In genomic region chr6:136172801-136173190, GRCm38 (mm10) we compare ENCODE assay signal across 10 mouse cellular contexts. TPM values are rescaled to one million over a fixed set of nuclear protein-coding genes. Genes with fewer than 3 reads are reported as not detected.
DNase-seq lines count a peak whose midpoint lies in the region; ATAC-seq and TF ChIP-seq lines count a peak whose summit lies in the region.
"Had no signal": no experiment of that assay in that cellular context is flagged by ENCODE, and none has a peak within 500 bp of the region (broad histone marks: within the 10 kb centered on the region; RNA-seq: fewer than 3 reads in every experiment).

No protein-coding gene starts in this region.

- H3K27me3 ChIP-seq in heart, embryonic 11.5 days (ENCODE audit: control insufficient read depth, insufficient read depth, low read length), result peaks cover 43% of the 10 kb centered on the region
- peaks cover 46% of the 10 kb centered on the region for H3K27me3 ChIP-seq in E14TG2a.4 (ENCODE audit: insufficient read depth, low read length)
- H3K27me3 ChIP-seq in embryonic facial prominence, embryonic 15.5 days, result peaks cover 38% of the 10 kb centered on the region
- peaks cover 26% of the 10 kb centered on the region for H3K27me3 ChIP-seq in limb, embryonic 14.5 days (ENCODE audit: control insufficient read depth, insufficient read depth, low read length)

- no peaks in the 10 kb centered on the region for H3K36me3 ChIP-seq in heart, embryonic 11.5 days (ENCODE audit: control insufficient read depth, insufficient read depth, low read length)
- no peaks in the 10 kb centered on the region for H3K36me3 ChIP-seq in E14TG2a.4 (ENCODE audit: insufficient read depth, low read length)
- no peaks in the 10 kb centered on the region for H3K36me3 ChIP-seq in embryonic facial prominence, embryonic 15.5 days
- H3K36me3 ChIP-seq in limb, embryonic 14.5 days (ENCODE audit: control insufficient read depth, insufficient read depth, low read length), result no peaks in the 10 kb centered on the region

- ATAC-seq in heart, embryonic 11.5 days (replicated peaks; ENCODE audit: insufficient number of reproducible peaks, low FRiP score, low TSS enrichment), result no peak; the same call in 1 of the 2 replicates
- ATAC-seq in embryonic facial prominence, embryonic 15.5 days (ENCODE audit: insufficient number of reproducible peaks, low FRiP score, low TSS enrichment, low read depth), result no peak
- 0 out of 2 replicates have a peak, but pooled peaks have one; percentile 11 for ATAC-seq in limb, embryonic 14.5 days (ENCODE audit: low FRiP score, low read depth)
- ATAC-seq in monocyte, adult 5-6 weeks (replicated peaks; ENCODE audit: insufficient number of reproducible peaks, low FRiP score, low TSS enrichment, poor library complexity, severe bottlenecking), result no peak
- ATAC-seq: CD4-positive, CD25-positive, alpha-beta regulatory T cell, adult 4 months had no signal

- no peak for DNase-seq in heart, postnatal 25 days (ENCODE audit: low spot score)
- DNase-seq in limb, embryonic 14.5 days (ENCODE audit: low spot score), result no peak
- no peak for DNase-seq in testis, postnatal 14 days (ENCODE audit: low spot score)
- DNase-seq in spleen, postnatal 36 days (ENCODE audit: low spot score in 2 of 2), result no peak

- peaks cover 8% of the 10 kb centered on the region; the same call in 1 of the 2 replicates for H3K4me1 ChIP-seq in heart, embryonic 11.5 days (ENCODE audit: control insufficient read depth, insufficient read depth, low read length)
- peaks cover 18% of the 10 kb centered on the region for H3K4me1 ChIP-seq in E14TG2a.4 (replicated peaks; ENCODE audit: low read depth, low read length)
- peaks cover 18% of the 10 kb centered on the region for H3K4me1 ChIP-seq in embryonic facial prominence, embryonic 15.5 days
- H3K4me1 ChIP-seq in limb, embryonic 14.5 days (ENCODE audit: control insufficient read depth, insufficient read depth, low read length), result peaks cover 8% of the 10 kb centered on the region

- H3K9me3 ChIP-seq in heart, embryonic 11.5 days (replicated peaks; ENCODE audit: control insufficient read depth, low read length), result no peaks in the 10 kb centered on the region
- no peaks in the 10 kb centered on the region for H3K9me3 ChIP-seq in E14TG2a.4 (ENCODE audit: low read length)
- H3K9me3 ChIP-seq in embryonic facial prominence, embryonic 15.5 days (replicated peaks), result no peaks in the 10 kb centered on the region
- H3K9me3 ChIP-seq in limb, embryonic 14.5 days (ENCODE audit: control insufficient read depth, low read length), result no peaks in the 10 kb centered on the region

- H3K4me2 ChIP-seq in heart, embryonic 11.5 days, result peak overlapping the region; percentile 94
- H3K4me2 ChIP-seq in embryonic facial prominence, embryonic 15.5 days (replicated peaks), result peak overlapping the region; percentile 83
- H3K4me2 ChIP-seq in limb, embryonic 14.5 days (replicated peaks; ENCODE audit: low read depth, low read length, severe bottlenecking), result peak overlapping the region; percentile 94

- no peak for TF ChIP-seq POLR2A in limb, embryonic 14.5 days (IDR thresholded peaks at IDR 0.05; ENCODE audit: borderline replicate concordance, extremely low read depth, insufficient read depth, insufficient read length)

- intact Hi-C loops in heart, postnatal 25 days (cut with DNase I), result no loop called here

- TF ChIP-seq CTCF in E14TG2a.4 (conservative IDR thresholded peaks at IDR 0.05; ENCODE audit: low read length), result no peak

- no peak overlapping the region for H3K27ac ChIP-seq in heart, embryonic 11.5 days (ENCODE audit: low read depth, low read length)
- H3K27ac ChIP-seq in embryonic facial prominence, embryonic 15.5 days (replicated peaks), result no peak overlapping the region
- no peak overlapping the region for H3K27ac ChIP-seq in limb, embryonic 14.5 days (replicated peaks; ENCODE audit: low read depth, low read length)

- H3K4me3 ChIP-seq in heart, embryonic 11.5 days (ENCODE audit: low read depth, low read length), result peak overlapping the region; percentile 57
- H3K4me3 ChIP-seq in E14TG2a.4 (replicated peaks; ENCODE audit: low read length), result peak overlapping the region; percentile 84
- H3K4me3 ChIP-seq in embryonic facial prominence, embryonic 15.5 days (replicated peaks), result peak overlapping the region; percentile 42
- H3K4me3 ChIP-seq in limb, embryonic 14.5 days (replicated peaks; ENCODE audit: low read length), result peak overlapping the region; percentile 47

- H3K9ac ChIP-seq in heart, embryonic 11.5 days (ENCODE audit: low read depth, low read length), result no peak overlapping the region
- peak overlapping the region; percentile 26; the same call in 1 of the 2 replicates for H3K9ac ChIP-seq in embryonic facial prominence, embryonic 15.5 days
- peak overlapping the region; percentile 34 for H3K9ac ChIP-seq in limb, embryonic 14.5 days (ENCODE audit: low read depth, low read length, severe bottlenecking)

- WGBS in heart, embryonic 11.5 days (ENCODE audit: insufficient replicate concordance), result under 1% methylated on average over 15 of the region's 15 CpGs
- WGBS in embryonic facial prominence, embryonic 15.5 days, result under 1% methylated on average over 15 of the region's 15 CpGs
- WGBS in limb, embryonic 14.5 days, result under 1% methylated on average over 15 of the region's 15 CpGs

RNA-seq across cellular contexts. Expression of gene Grin2b, which starts 0.5 kb away (rescaled TPM):
- polyA plus RNA-seq in heart, embryonic 11.5 days (2014; fragmentation: Nextera tagmentation; extraction: Ambion mirVana), result 0.04 and 0.08 TPM in 2 replicates
- under 1 TPM; under 0.01 to 0.03 TPM for total RNA-seq in heart, postnatal 25 days (2021)
- 2.3 and 3.8 TPM in 2 replicates for polyA plus RNA-seq in embryonic facial prominence, embryonic 15.5 days (2015; fragmentation: Nextera tagmentation; extraction: Ambion mirVana)
- polyA plus RNA-seq in limb, embryonic 14.5 days (2012; rRNA removed), result 0.39 and 0.50 TPM in 2 replicates
- 3.7 and 4.8 TPM in 2 replicates for polyA plus RNA-seq in limb, embryonic 14.5 days (2014; fragmentation: Nextera tagmentation; extraction: Ambion mirVana)
- 0.10 TPM in 1 of 3 replicates, not detected in the others for total RNA-seq in monocyte, adult 5-6 weeks (2017)
- total RNA-seq: megakaryocyte progenitor cell, adult 5-6 weeks had no signal
- polyA plus RNA-seq: CD4-positive, CD25-positive, alpha-beta regulatory T cell, adult 4 months had no signal
